Mouse (Mus musculus): ENCODE measurements around the gene Il12rb1. TPM values are rescaled to one million over a fixed set of nuclear protein-coding genes. Genes with fewer than 3 reads are reported as not detected.
A peak's percentile ranks its signal among the peaks of the same experiment; 100 is the strongest.

The Il12rb1 gene
- polyA plus RNA-seq, 1 experiment from 2014 or later: not detected

DNA sequence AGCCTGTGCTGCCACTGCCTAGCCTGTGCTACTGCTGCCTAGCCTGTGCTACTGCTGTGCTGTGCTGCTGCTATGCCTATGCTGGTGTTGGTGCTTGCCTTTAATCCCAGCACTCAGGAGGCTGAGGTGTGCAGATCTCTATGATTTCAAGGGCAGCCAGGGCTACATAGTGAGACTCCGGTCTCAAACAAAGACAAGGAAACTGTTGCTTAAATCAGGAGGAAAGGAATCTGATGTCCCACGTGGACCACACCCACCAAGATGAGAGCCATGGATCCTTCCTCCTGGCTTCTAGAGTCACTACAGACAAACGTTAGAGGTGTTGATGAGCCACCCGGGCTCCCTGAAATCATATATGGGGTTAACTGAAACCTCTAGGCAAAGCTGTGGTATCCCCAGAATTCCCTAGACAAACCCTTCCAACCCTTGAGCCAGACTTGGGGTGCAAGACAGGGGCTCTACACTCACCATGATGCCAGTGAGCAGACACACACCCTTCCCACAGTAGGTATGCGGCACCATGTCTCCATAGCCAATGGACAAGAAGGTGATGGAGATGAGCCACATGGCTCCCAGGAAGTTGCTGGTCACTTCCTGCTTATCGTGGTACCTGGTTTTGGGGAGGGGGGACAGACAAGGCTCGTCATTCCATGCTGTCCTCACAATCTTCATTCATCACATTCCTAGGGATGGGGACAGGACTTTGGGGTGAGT is 42.0 kb downstream of the Il12rb1 start:
- Histone ChIP-seq H3K27me3 (peaks cover 13% of the 10 kb centered on the region), H3K9ac (no peak overlapping the region), H3K4me1 (peaks cover 7% of the 10 kb centered on the region; the same call in 1 of the 2 replicates), H3K27ac (no peak overlapping the region), H3K36me3 (peaks cover 27% of the 10 kb centered on the region), H3K4me2 (replicated peaks) (no peak overlapping the region), H3K4me3 (no peak overlapping the region), H3K9me3 (replicated peaks) (no peaks in the 10 kb centered on the region)
- 80% methylated on average over 7 of the region's 7 CpGs for WGBS
- ATAC-seq (ENCODE audit: low FRiP score): no peak

GRCm38 (mm10) chr8:70850947-70851346 is 42.7 kb downstream of the Il12rb1 start:
- 87% methylated on average over 4 of the region's 4 CpGs for WGBS
- Histone ChIP-seq H3K27me3 (peaks cover 13% of the 10 kb centered on the region), H3K4me2 (replicated peaks) (no peak overlapping the region), H3K4me1 (peaks cover 7% of the 10 kb centered on the region; the same call in 1 of the 2 replicates), H3K9me3 (replicated peaks) (no peaks in the 10 kb centered on the region), H3K27ac (no peak overlapping the region), H3K9ac (no peak overlapping the region), H3K36me3 (peaks cover 27% of the 10 kb centered on the region), H3K4me3 (no peak overlapping the region)
- no peak for ATAC-seq (ENCODE audit: low FRiP score)

GRCm38 (mm10) chr8:70851837-70852236 is 43.6 kb downstream of the Il12rb1 start:
- Histone ChIP-seq H3K9ac (peak overlapping the region; percentile 13; the same call in 1 of the 2 replicates), H3K4me3 (no peak overlapping the region), H3K36me3 (peaks cover 27% of the 10 kb centered on the region), H3K27me3 (peaks cover 11% of the 10 kb centered on the region), H3K4me2 (replicated peaks) (no peak overlapping the region), H3K27ac (no peak overlapping the region), H3K9me3 (replicated peaks) (no peaks in the 10 kb centered on the region), H3K4me1 (peaks cover 13% of the 10 kb centered on the region)
- no peak for ATAC-seq (ENCODE audit: low FRiP score)
- WGBS: 46% methylated on average over 6 of the region's 6 CpGs

DNA sequence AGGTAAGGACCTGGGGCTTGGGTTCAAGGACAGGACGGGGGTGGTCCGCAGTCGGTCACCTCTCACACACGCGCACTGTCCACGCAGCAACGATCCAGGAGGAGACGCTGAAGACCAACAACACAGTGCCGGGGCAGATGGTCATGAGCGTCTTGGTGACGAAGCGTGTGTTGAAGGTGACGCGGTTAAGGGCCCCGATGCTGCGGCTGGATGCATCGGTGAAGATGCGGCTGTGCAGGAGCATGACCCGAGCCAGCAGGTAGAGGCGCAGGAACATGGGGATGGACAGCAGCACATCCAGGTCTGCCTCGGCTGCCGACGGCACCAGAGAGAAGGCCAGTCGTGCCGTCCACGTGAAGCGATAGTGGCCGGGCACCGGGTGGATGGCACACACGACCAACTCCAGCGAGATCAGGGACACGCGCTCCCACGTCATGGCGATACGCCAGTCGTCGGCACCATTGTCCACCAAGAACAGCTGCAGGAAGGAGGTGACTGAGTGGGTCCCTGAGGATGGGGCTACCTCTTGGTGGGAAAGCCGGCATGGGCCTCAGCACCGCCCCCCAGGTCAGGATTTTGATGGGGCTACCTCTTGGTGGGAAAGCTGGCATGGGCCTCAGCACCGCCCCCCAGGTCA is 44.5 kb downstream of the Il12rb1 start:
- Histone ChIP-seq H3K9me3 (replicated peaks) (no peaks in the 10 kb centered on the region), H3K27me3 (peaks cover 8% of the 10 kb centered on the region), H3K36me3 (peaks cover 27% of the 10 kb centered on the region), H3K9ac (no peak overlapping the region), H3K4me3 (no peak overlapping the region), H3K27ac (no peak overlapping the region), H3K4me2 (replicated peaks) (no peak overlapping the region), H3K4me1 (peaks cover 22% of the 10 kb centered on the region)
- no peak for ATAC-seq (ENCODE audit: low FRiP score)
- WGBS: 91% methylated on average over 41 of the region's 41 CpGs

DNA sequence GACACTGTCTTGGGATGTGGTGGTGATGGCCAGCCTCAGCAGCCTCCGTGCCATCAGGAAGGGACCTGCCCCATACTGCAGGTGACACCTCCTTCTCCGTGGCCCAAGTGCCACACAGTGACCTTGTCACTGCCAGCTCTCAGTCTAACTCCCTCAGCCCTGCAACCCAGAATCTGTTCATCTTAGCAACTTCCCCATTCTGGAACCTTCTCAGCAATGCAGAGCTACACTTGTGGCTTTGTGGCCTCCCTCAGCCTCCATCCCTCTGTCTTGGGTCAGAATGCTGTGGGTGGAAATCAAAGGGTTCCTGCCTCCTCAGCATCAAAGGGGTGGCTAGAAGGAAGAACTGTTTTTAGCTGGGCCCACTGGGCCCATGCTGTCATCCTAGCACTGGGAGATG is 45.6 kb downstream of the Il12rb1 start:
- Histone ChIP-seq H3K36me3 (peaks cover 22% of the 10 kb centered on the region), H3K27ac (no peak overlapping the region), H3K9ac (no peak overlapping the region), H3K4me1 (peaks cover 33% of the 10 kb centered on the region), H3K4me2 (replicated peaks) (no peak overlapping the region), H3K9me3 (replicated peaks) (no peaks in the 10 kb centered on the region), H3K4me3 (no peak overlapping the region), H3K27me3 (peaks cover 3% of the 10 kb centered on the region)
- no peak for ATAC-seq (ENCODE audit: low FRiP score)
- WGBS: 79% methylated on average over 2 of the region's 2 CpGs

GRCm38 (mm10) chr8:70856028-70856427 is 47.8 kb downstream of the Il12rb1 start:
- no peaks in the 10 kb centered on the region for H3K9me3 ChIP-seq (replicated peaks)
- peak overlapping the region; percentile 84 for H3K4me2 ChIP-seq (replicated peaks)
- peaks cover 40% of the 10 kb centered on the region for H3K4me1 ChIP-seq
- WGBS: 63% methylated on average over 5 of the region's 5 CpGs
- H3K27me3 ChIP-seq: peaks cover 3% of the 10 kb centered on the region
- H3K4me3 ChIP-seq: no peak overlapping the region
- H3K27ac ChIP-seq: no peak overlapping the region
- no peak for ATAC-seq (ENCODE audit: low FRiP score)
- peak overlapping the region; percentile 64; the same call in 1 of the 2 replicates for H3K9ac ChIP-seq
- H3K36me3 ChIP-seq: peaks cover 18% of the 10 kb centered on the region

GRCm38 (mm10) chr8:70856541-70857197 is 48.4 kb downstream of the Il12rb1 start:
- H3K27ac ChIP-seq: no peak overlapping the region
- 8% methylated on average over 33 of the region's 33 CpGs for WGBS
- H3K9ac ChIP-seq: peak overlapping the region; percentile 64
- peak overlapping the region; percentile 47 for H3K4me3 ChIP-seq
- peak overlapping the region; percentile 84 for H3K4me2 ChIP-seq (replicated peaks)
- peaks cover 8% of the 10 kb centered on the region for H3K27me3 ChIP-seq
- H3K36me3 ChIP-seq: peaks cover 18% of the 10 kb centered on the region
- no peaks in the 10 kb centered on the region for H3K9me3 ChIP-seq (replicated peaks)
- H3K4me1 ChIP-seq: peaks cover 45% of the 10 kb centered on the region
- ATAC-seq (ENCODE audit: low FRiP score): peak; percentile 67

GRCm38 (mm10) chr8:70857516-70857915 is 49.3 kb downstream of the Il12rb1 start:
- Histone ChIP-seq H3K27ac (peak overlapping the region; percentile 18; the same call in 1 of the 2 replicates), H3K36me3 (peaks cover 18% of the 10 kb centered on the region), H3K4me2 (replicated peaks) (peak overlapping the region; percentile 84), H3K4me1 (peaks cover 49% of the 10 kb centered on the region), H3K9ac (no peak overlapping the region), H3K27me3 (peaks cover 15% of the 10 kb centered on the region), H3K4me3 (no peak overlapping the region), H3K9me3 (replicated peaks) (no peaks in the 10 kb centered on the region)
- WGBS: 17% methylated on average over 4 of the region's 4 CpGs
- ATAC-seq (ENCODE audit: low FRiP score): no peak

- peaks cover 69% of the 10 kb centered on the region for H3K4me1 ChIP-seq
- peaks cover 16% of the 10 kb centered on the region for H3K27me3 ChIP-seq
- H3K36me3 ChIP-seq: peaks cover 4% of the 10 kb centered on the region
- peak within 1 kb of the TSS; percentile 91 for H3K4me2 ChIP-seq (replicated peaks)
- ATAC-seq (ENCODE audit: low FRiP score): peak; percentile 5; the same call in 1 of the 2 replicates
- peak within 1 kb of the TSS; percentile 83 for H3K9ac ChIP-seq
- peak within 1 kb of the TSS; percentile 58 for H3K4me3 ChIP-seq
- H3K27ac ChIP-seq: peak within 1 kb of the TSS; percentile 98
- WGBS: under 1% methylated on average over 55 of the region's 55 CpGs
- H3K9me3 ChIP-seq (replicated peaks): no peaks in the 10 kb centered on the region
These were observed 54.8 kb downstream of the Il12rb1 start, which contains the start of gene Kcnn1 for GRCm38 (mm10) chr8:70862824-70863641. Kcnn1 (minus strand) TSS chr8:70863258.

GRCm38 (mm10) chr8:70863956-70864711 is 55.9 kb downstream of the Il12rb1 start:
- 0 out of 2 replicates have a peak, but pooled peaks have one; percentile 4 for ATAC-seq (ENCODE audit: low FRiP score)
- Histone ChIP-seq H3K27me3 (peaks cover 16% of the 10 kb centered on the region), H3K9ac (peak overlapping the region; percentile 83), H3K27ac (peak overlapping the region; percentile 98), H3K36me3 (peaks cover 11% of the 10 kb centered on the region), H3K4me2 (replicated peaks) (peak overlapping the region; percentile 91), H3K9me3 (replicated peaks) (no peaks in the 10 kb centered on the region), H3K4me3 (peak overlapping the region; percentile 58), H3K4me1 (peaks cover 70% of the 10 kb centered on the region)
- WGBS: under 1% methylated on average over 46 of the region's 46 CpGs

- peaks cover 16% of the 10 kb centered on the region for H3K27me3 ChIP-seq
- peak; percentile 29 for ATAC-seq (ENCODE audit: low FRiP score)
- H3K4me1 ChIP-seq: peaks cover 74% of the 10 kb centered on the region
- H3K4me2 ChIP-seq (replicated peaks): peak overlapping the region; percentile 91
- H3K27ac ChIP-seq: peak overlapping the region; percentile 98
- H3K9me3 ChIP-seq (replicated peaks): no peaks in the 10 kb centered on the region
- peaks cover 11% of the 10 kb centered on the region for H3K36me3 ChIP-seq
- 0% methylated on average over 24 of the region's 24 CpGs for WGBS
- peak overlapping the region; percentile 83 for H3K9ac ChIP-seq
- H3K4me3 ChIP-seq: peak overlapping the region; percentile 58
These were observed 56.5 kb downstream of the Il12rb1 start for GRCm38 (mm10) chr8:70864712-70865221.

Measured in hindbrain, embryonic 12.5 days (tissue).